Mouse (Mus musculus) G1E (cell line): ENCODE measurements around the gene Cask.

Experiments used
- CTCF ChIP-seq: IDR thresholded peaks from 2 replicates; pipeline ENCODE4 v1.5.1; 2012; ENCODE audit warnings: low read depth, low read length, inconsistent platforms, mixed read lengths
- GATA1 ChIP-seq: IDR thresholded peaks from 2 replicates; pipeline ENCODE4 v1.6.1; 2012; ENCODE audit warnings: borderline replicate concordance, low read length, inconsistent platforms, mixed read lengths
- POLR2AphosphoS5 ChIP-seq: IDR thresholded peaks from 2 replicates; pipeline ENCODE4 v1.6.1; 2012; ENCODE audit warnings: low read depth, low read length, inconsistent platforms; ENCODE audit not compliant: insufficient replicate concordance

DNA sequence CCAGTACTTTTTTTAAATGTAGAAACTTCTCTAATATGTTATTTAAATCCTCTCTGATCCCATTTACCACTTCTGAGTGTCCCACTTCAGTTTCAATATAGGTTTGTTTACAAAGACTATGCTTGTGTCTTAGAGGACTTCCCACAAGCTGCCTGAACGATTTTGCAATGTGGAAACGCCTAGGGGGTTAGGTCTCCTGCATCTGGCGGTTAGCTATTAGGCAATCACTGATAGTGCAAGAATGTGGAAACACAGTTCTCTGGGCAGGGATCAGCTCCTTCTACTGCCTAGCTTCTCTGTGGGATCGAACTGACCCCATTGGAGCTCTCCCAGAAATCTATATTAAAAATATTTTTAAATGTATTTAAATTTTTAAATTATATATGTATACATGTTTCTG lies at the start of gene Cask:
- TF ChIP-seq GATA1 (no peak), CTCF (no peak), POLR2AphosphoS5 (no peak)
